Mouse (Mus musculus) thymus, adult 2 months (tissue): ENCODE data around the gene Napepld. TPM values are rescaled to one million over a fixed set of nuclear protein-coding genes. Genes with fewer than 3 reads are reported as not detected.

Experiments used
- DNase-seq: peaks from one replicate; pipeline ENCODE4 v3.0.0; 2021
- H3K27ac ChIP-seq: fragments of 200-500 bp; 2 replicates; pipeline ENCODE4 v1.5.1; 2012; ENCODE audit warnings: low read length, control low read depth; ENCODE audit not compliant: control insufficient read depth, insufficient read depth
- H3K27me3 ChIP-seq: fragments of 200-500 bp; 2 replicates; pipeline ENCODE4 v1.6.1; 2012; ENCODE audit warnings: mild to moderate bottlenecking, low read length, moderate library complexity, mixed read lengths; ENCODE audit not compliant: control insufficient read depth, insufficient read depth
- H3K36me3 ChIP-seq: fragments of 200-500 bp; 2 replicates; pipeline ENCODE4 v1.6.1; 2012; ENCODE audit warnings: mild to moderate bottlenecking, low read length, moderate library complexity; ENCODE audit not compliant: control insufficient read depth, insufficient read depth
- H3K4me1 ChIP-seq: fragments of 200-500 bp; replicated peaks from 2 replicates; pipeline ENCODE4 v1.6.1; 2012; ENCODE audit warnings: low read length; ENCODE audit not compliant: control insufficient read depth, insufficient read depth
- H3K4me3 ChIP-seq: fragments of 200-500 bp; 2 replicates; pipeline ENCODE4 v1.5.1; 2012; ENCODE audit warnings: mild to moderate bottlenecking, low read length, control low read depth, moderate library complexity; ENCODE audit not compliant: control insufficient read depth, insufficient read depth
- CTCF ChIP-seq: fragments of 200-500 bp; IDR thresholded peaks from 2 replicates; pipeline ENCODE4 v1.5.1; 2012; ENCODE audit warnings: mild to moderate bottlenecking, control low read depth, low read length, moderate library complexity, borderline replicate concordance; ENCODE audit not compliant: control insufficient read depth, poor library complexity, insufficient read depth; ENCODE audit errors: extremely low read depth
- POLR2A ChIP-seq: fragments of 200-500 bp; IDR thresholded peaks from 2 replicates; pipeline ENCODE4 v1.6.1; 2012; ENCODE audit warnings: mild to moderate bottlenecking, low read length, control low read depth, moderate library complexity; ENCODE audit not compliant: control insufficient read depth, poor library complexity, insufficient read depth; ENCODE audit errors: extremely low read depth
- WGBS: fragments of 180-500 bp; shearing (Covaris S2); methylation state at CpG from one replicate; pipeline ENCODE4 v1.1.7; 2018; 5-methylcytosine and 5-hydroxymethylcytosine counted together
- polyA plus RNA-seq: library from polyadenylated mRNA; depleted of rRNA; stranded (reverse); fragments of >200 nt; gene quantifications from 2 replicates; pipeline ENCODE4 v1.2.3, GENCODE M21; 2012

Napepld gene
- polyA plus RNA-seq, 1 experiment: 1.5 TPM

DNA sequence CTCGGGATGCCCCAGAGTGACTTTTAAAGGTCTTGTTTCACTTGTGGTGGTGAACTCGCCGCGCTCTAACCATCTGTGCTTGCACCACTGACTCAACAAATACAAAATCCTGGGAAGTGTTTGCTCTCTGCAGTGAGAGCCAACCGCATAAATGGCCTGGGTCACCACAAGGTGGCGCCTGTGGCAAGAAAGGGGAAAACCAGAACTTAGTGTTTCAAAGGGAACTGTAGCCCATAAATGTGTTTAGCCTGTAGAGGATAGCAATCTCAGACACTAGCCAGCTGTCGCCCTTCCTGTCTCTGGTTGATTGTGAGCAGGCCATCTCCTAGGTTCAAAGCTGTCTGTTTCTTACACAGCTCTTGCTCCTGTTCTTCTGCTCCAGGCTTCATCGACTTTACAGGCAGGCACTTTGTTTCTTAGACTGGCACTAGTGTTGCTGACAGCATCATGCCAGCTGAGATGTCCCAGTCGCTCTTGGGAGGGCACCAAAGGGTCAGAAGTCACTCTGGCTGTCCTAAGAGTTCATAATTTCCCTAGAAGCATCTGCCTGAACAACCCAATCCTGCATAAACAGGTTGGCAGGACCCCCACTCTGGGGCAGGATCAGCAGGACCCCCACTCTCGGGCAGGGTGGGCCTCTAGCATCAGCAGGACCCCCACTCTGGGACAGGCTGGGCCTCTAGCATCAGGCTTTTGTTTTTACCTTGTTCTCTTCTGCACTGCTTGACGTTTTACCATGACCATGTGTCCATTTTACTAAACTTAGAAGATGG, 42.4 kb downstream of the Napepld start:
- no peaks in the 10 kb centered on the region for H3K4me1 ChIP-seq
- no peak overlapping the region for H3K4me3 ChIP-seq
- DNase-seq: peak; percentile 75
- no peaks in the 10 kb centered on the region for H3K27me3 ChIP-seq
- H3K27ac ChIP-seq: no peak overlapping the region
- TF ChIP-seq CTCF: peak; percentile 53; the same call in 1 of the 2 replicates
- no peak for TF ChIP-seq POLR2A
- peaks cover 27% of the 10 kb centered on the region for H3K36me3 ChIP-seq
- 57% methylated on average over 11 of the region's 11 CpGs for WGBS

DNA sequence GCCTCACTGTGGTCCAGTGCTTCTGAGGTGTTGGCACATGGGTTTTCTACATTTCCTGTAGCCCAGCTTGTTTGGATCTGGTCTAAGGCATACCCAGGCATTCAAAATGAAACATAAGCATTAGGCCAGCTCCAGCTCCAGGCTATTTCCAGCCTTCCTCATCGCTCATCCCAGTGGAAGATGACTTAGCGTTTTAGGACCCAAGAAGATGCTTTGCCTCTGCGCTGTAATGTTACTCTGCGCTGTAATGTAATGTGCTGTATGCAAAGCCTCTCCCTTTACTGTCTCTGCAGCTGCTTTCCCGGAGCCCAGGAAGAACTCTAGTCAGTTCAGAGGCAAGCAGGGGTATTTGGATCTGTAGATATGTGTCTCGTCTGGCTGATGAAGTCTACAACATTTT, 43.2 kb downstream of the Napepld start:
- Histone ChIP-seq H3K27ac (no peak overlapping the region), H3K4me1 (no peaks in the 10 kb centered on the region), H3K27me3 (no peaks in the 10 kb centered on the region), H3K36me3 (peaks cover 35% of the 10 kb centered on the region), H3K4me3 (no peak overlapping the region)
- DNase-seq: no peak
- 98% methylated on average over 6 of the region's 6 CpGs for WGBS
- no peak for TF ChIP-seq POLR2A
- TF ChIP-seq CTCF: no peak

DNA sequence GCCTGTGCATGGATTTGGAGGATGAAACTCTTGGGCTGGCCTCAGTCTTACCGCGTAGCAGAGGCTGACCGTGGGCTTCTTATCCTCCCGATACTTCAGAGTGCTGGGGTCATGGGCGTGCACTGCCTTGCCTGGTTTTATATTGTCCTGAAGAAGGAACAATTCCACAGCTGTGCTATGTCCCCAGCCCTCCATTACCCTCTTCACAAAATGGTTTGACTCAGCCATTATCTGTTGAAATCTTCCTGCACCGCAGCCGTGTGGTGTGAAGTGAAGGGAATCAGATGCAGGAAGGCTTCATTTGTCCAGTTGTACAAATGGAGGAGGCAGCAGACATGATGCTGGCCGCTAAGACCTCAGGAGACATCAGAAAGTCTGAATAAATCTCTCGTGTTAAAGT, 44.3 kb downstream of the Napepld start:
- TF ChIP-seq CTCF (no peak), POLR2A (no peak)
- no peak overlapping the region for H3K27ac ChIP-seq
- H3K4me3 ChIP-seq: no peak overlapping the region
- 99% methylated on average over 9 of the region's 9 CpGs for WGBS
- no peaks in the 10 kb centered on the region for H3K4me1 ChIP-seq
- no peaks in the 10 kb centered on the region for H3K27me3 ChIP-seq
- peaks cover 43% of the 10 kb centered on the region for H3K36me3 ChIP-seq
- DNase-seq: no peak

DNA sequence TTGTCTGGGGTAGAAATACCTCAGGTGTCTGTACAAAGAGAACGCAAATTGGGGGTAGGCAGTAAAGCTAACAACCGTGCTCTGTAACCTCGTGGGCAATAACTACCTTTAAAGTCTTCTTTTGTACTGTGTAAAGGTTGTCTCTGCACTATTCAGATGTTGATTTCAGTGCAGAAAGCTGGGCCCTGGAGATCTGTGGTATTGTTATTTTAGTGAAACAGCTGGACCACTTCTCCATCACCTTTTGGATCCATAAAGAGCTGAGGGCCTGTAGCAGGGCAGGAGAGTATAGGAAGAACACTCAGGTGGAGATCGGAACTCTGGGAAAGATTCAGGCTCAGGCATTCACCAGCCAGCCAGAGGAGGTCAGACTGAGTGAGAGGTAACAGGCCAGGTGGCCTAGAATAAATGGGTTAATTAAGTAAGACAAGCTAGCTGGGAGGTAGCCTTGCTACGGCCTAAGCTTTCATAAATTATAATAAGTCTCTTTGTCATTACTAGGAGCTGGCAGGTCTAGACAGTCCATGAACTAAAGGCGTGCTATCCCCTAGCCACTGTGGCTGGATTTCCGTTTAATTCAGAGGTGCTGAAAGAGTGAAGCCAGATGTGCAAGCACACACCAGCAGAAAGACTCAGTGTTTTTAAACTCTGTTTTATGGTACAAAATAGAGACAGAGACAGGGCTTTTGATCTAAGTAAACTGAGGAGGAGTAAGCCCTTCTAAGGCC, 49.1 kb downstream of the Napepld start:
- 94% methylated on average over 7 of the region's 7 CpGs for WGBS
- Histone ChIP-seq H3K4me1 (no peaks in the 10 kb centered on the region), H3K36me3 (peaks cover 45% of the 10 kb centered on the region), H3K27me3 (no peaks in the 10 kb centered on the region), H3K4me3 (no peak overlapping the region), H3K27ac (no peak overlapping the region)
- TF ChIP-seq CTCF: no peak
- no peak for TF ChIP-seq POLR2A
- no peak for DNase-seq

DNA sequence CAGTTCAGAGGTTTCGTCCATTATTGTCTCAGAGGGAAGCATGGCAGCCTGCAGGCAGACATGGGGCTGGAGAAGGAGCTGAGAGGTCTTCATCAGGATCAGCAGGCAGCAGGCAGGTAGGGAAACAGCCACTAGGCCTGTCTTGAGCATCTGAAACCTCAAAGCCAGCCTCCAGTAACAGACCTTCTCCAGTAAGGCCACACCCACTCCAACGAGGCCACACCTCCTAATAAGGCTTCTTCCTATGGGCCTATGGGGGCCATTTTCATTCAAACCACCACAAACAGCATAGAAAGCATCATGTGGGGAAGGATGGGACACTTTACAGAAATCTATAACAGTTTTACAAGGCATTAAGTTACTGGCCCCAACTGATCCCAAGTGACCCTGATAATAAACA, 50.5 kb downstream of the Napepld start:
- 81% methylated on average over 2 of the region's 2 CpGs for WGBS
- H3K36me3 ChIP-seq: peaks cover 42% of the 10 kb centered on the region

DNA sequence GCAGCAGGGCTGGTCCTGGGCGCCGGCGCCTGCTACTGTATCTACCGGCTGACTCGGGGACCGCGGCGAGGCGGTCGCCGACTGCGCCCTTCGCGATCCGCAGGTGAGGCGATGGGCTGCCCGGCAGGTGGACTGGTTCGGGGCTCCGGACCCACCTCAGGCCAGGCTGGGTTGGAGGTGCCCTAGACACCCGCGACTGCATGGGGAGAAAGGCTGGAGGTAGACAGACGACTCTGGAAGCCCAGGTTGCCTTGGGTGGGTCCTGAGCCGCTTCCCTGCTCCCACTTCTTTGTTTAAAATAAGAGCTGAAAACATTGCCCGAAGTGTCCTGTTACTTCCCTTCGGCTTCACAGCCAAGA, 55.1 kb downstream of the Napepld start:
- no peak for DNase-seq
- Histone ChIP-seq H3K36me3 (peaks cover 14% of the 10 kb centered on the region), H3K27ac (0 out of 2 replicates have a peak overlapping the region, but pooled peaks have one; percentile 2), H3K4me1 (peaks cover 11% of the 10 kb centered on the region), H3K27me3 (no peaks in the 10 kb centered on the region), H3K4me3 (peak overlapping the region; percentile 81)
- TF ChIP-seq POLR2A: no peak; the same call in 1 of the 2 replicates
- peak; percentile 43; the same call in 1 of the 2 replicates for TF ChIP-seq CTCF
- 0% methylated on average over 25 of the region's 25 CpGs for WGBS

More for the DNA sequence above, 50.5 kb downstream of the Napepld start:
- TF ChIP-seq CTCF (no peak), POLR2A (no peak)
- Histone ChIP-seq H3K27ac (no peak overlapping the region), H3K4me1 (peaks cover 3% of the 10 kb centered on the region), H3K4me3 (no peak overlapping the region), H3K27me3 (no peaks in the 10 kb centered on the region)
- DNase-seq: no peak
